Mouse (Mus musculus): ENCODE measurements around the gene Slit1. TPM values are rescaled to one million over a fixed set of nuclear protein-coding genes. Genes with fewer than 3 reads are reported as not detected.

Slit1 gene
- polyA plus RNA-seq, 1 experiment from 2014 or later = 15.3 TPM

- DNase-seq (ENCODE audit: low spot score) = no peak
- H3K27ac ChIP-seq (ENCODE audit: low read depth, low read length) = no peak overlapping the region
- H3K9me3 ChIP-seq (ENCODE audit: control insufficient read depth, low read length) = no peaks in the 10 kb centered on the region
- 0 out of 2 replicates have a peak, but pooled peaks cover 2% of the 10 kb centered on the region for H3K27me3 ChIP-seq (ENCODE audit: control insufficient read depth, insufficient read depth, low read length)
- no peaks in the 10 kb centered on the region for H3K36me3 ChIP-seq (ENCODE audit: control insufficient read depth, insufficient read depth, low read length)
- 73% methylated on average over 6 of the region's 6 CpGs for WGBS
- H3K4me2 ChIP-seq (ENCODE audit: low read depth) = no peak overlapping the region
- H3K4me1 ChIP-seq (ENCODE audit: control insufficient read depth, insufficient read depth, low read length) = peaks cover 55% of the 10 kb centered on the region
- H3K9ac ChIP-seq (ENCODE audit: low read length) = no peak overlapping the region
- ATAC-seq (ENCODE audit: insufficient read depth, low FRiP score, low TSS enrichment) = no peak
- H3K4me3 ChIP-seq (ENCODE audit: low read depth, low read length) = no peak overlapping the region
These were observed 40.8 kb downstream of the Slit1 start for GRCm38 (mm10) chr19:41702638-41703037.

GRCm38 (mm10) chr19:41698857-41699424 lies 44.5 kb downstream of the Slit1 start:
- ATAC-seq (ENCODE audit: insufficient read depth, low FRiP score, low TSS enrichment) (peak; percentile 52; the same call in 1 of the 2 replicates), DNase-seq (ENCODE audit: low spot score) (peak; percentile 77)
- Histone ChIP-seq H3K9me3 (ENCODE audit: control insufficient read depth, low read length) (no peaks in the 10 kb centered on the region), H3K4me1 (ENCODE audit: control insufficient read depth, insufficient read depth, low read length) (peaks cover 43% of the 10 kb centered on the region), H3K36me3 (ENCODE audit: control insufficient read depth, insufficient read depth, low read length) (no peaks in the 10 kb centered on the region), H3K27ac (ENCODE audit: low read depth, low read length) (0 out of 2 replicates have a peak overlapping the region, but pooled peaks have one; percentile 44), H3K4me2 (ENCODE audit: low read depth) (no peak overlapping the region), H3K9ac (ENCODE audit: low read length) (no peak overlapping the region), H3K27me3 (ENCODE audit: control insufficient read depth, insufficient read depth, low read length) (peaks cover 4% of the 10 kb centered on the region; the same call in 1 of the 2 replicates), H3K4me3 (ENCODE audit: low read depth, low read length) (no peak overlapping the region)
- WGBS = 24% methylated on average over 5 of the region's 5 CpGs

DNA sequence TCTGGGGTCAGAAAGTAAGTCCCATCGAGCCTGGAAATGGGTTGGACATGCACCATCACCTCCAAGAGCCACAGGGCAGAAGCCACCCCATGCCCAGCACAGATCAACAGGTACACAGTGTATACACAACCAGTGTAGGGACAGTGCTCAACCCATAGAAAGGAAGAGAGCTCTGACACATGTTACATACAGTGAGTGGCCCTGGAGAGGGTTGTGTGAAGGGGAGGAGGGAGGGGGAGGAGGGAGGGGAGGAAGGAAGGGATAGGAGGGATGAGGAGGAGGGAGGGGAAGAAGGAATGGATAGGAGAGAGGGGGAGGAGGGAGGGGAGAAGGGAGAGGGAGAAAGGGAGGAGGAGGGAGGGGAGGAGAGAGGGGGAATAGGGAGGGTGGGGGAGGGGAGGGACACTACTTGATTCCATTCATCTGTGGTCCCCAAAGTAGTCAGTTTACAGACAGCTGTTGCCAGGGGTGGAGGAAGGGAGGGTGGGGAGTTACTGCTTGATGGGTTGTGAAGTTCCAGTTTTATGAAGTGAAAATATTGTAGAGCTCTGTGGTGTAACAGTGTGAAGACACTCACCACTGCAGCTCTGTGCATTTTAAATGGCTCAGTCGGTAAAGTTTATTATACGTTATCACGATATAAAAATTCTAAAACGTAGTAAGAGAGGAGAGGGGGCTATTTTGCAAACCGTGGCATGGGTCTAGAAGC lies 45.5 kb downstream of the Slit1 start:
- peaks cover 51% of the 10 kb centered on the region for H3K4me1 ChIP-seq (ENCODE audit: control insufficient read depth, insufficient read depth, low read length)
- DNase-seq (ENCODE audit: low spot score) (no peak), ATAC-seq (ENCODE audit: insufficient read depth, low FRiP score, low TSS enrichment) (peak; percentile 41; the same call in 1 of the 2 replicates)
- H3K36me3 ChIP-seq (ENCODE audit: control insufficient read depth, insufficient read depth, low read length) = no peaks in the 10 kb centered on the region
- H3K9me3 ChIP-seq (ENCODE audit: control insufficient read depth, low read length) = no peaks in the 10 kb centered on the region
- no peak overlapping the region for H3K4me2 ChIP-seq (ENCODE audit: low read depth)
- no peak overlapping the region for H3K9ac ChIP-seq (ENCODE audit: low read length)
- H3K4me3 ChIP-seq (ENCODE audit: low read depth, low read length) = no peak overlapping the region
- H3K27ac ChIP-seq (ENCODE audit: low read depth, low read length) = peak overlapping the region; percentile 46; the same call in 1 of the 2 replicates
- H3K27me3 ChIP-seq (ENCODE audit: control insufficient read depth, insufficient read depth, low read length) = peaks cover 4% of the 10 kb centered on the region; the same call in 1 of the 2 replicates
- 64% methylated on average over 6 of the region's 6 CpGs for WGBS

GRCm38 (mm10) chr19:41697111-41697806 lies 46.2 kb downstream of the Slit1 start:
- no peak overlapping the region for H3K4me2 ChIP-seq (ENCODE audit: low read depth)

GRCm38 (mm10) chr19:41696443-41696842 lies 47.0 kb downstream of the Slit1 start:
- no peak for ATAC-seq (ENCODE audit: insufficient read depth, low FRiP score, low TSS enrichment)
- DNase-seq (ENCODE audit: low spot score) = no peak
- no peak overlapping the region for H3K4me3 ChIP-seq (ENCODE audit: low read depth, low read length)
- no peak overlapping the region for H3K9ac ChIP-seq (ENCODE audit: low read length)
- H3K4me1 ChIP-seq (ENCODE audit: control insufficient read depth, insufficient read depth, low read length) = peaks cover 51% of the 10 kb centered on the region
- H3K36me3 ChIP-seq (ENCODE audit: control insufficient read depth, insufficient read depth, low read length) = no peaks in the 10 kb centered on the region
- H3K27ac ChIP-seq (ENCODE audit: low read depth, low read length) = no peak overlapping the region
- no peak overlapping the region for H3K4me2 ChIP-seq (ENCODE audit: low read depth)
- WGBS = 90% methylated on average over 9 of the region's 9 CpGs
- peaks cover 4% of the 10 kb centered on the region; the same call in 1 of the 2 replicates for H3K27me3 ChIP-seq (ENCODE audit: control insufficient read depth, insufficient read depth, low read length)
- H3K9me3 ChIP-seq (ENCODE audit: control insufficient read depth, low read length) = no peaks in the 10 kb centered on the region

More at GRCm38 (mm10) chr19:41697111-41697806, 46.2 kb downstream of the Slit1 start:
- WGBS = 27% methylated on average over 9 of the region's 9 CpGs
- Histone ChIP-seq H3K27me3 (ENCODE audit: control insufficient read depth, insufficient read depth, low read length) (peaks cover 4% of the 10 kb centered on the region; the same call in 1 of the 2 replicates), H3K9ac (ENCODE audit: low read length) (no peak overlapping the region), H3K4me3 (ENCODE audit: low read depth, low read length) (no peak overlapping the region), H3K4me1 (ENCODE audit: control insufficient read depth, insufficient read depth, low read length) (peaks cover 51% of the 10 kb centered on the region), H3K27ac (ENCODE audit: low read depth, low read length) (peak overlapping the region; percentile 46; the same call in 1 of the 2 replicates), H3K9me3 (ENCODE audit: control insufficient read depth, low read length) (no peaks in the 10 kb centered on the region), H3K36me3 (ENCODE audit: control insufficient read depth, insufficient read depth, low read length) (no peaks in the 10 kb centered on the region)
- DNase-seq (ENCODE audit: low spot score) = peak; percentile 71
- ATAC-seq (ENCODE audit: insufficient read depth, low FRiP score, low TSS enrichment) = peak; percentile 67; the same call in 1 of the 2 replicates

DNA sequence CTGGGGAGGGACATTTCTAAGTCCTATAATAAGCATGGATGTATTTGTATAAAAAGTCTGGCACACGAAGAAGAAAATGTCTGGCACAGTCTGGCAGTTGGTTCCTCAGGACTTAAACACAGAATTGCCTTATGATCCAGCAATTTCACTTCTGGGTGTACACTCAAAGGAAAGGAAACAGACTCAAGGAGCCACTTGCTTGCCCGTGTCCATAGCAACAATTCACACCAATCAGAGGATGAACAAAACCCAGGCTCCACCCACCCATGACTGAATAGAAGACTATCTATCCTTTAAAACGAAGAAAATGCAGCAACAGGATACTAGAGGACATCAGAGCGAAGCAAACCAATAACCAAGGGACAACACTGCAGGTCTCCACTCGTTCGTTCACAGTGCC lies 48.4 kb downstream of the Slit1 start:
- Histone ChIP-seq H3K27ac (ENCODE audit: low read depth, low read length) (no peak overlapping the region), H3K4me3 (ENCODE audit: low read depth, low read length) (no peak overlapping the region), H3K36me3 (ENCODE audit: control insufficient read depth, insufficient read depth, low read length) (no peaks in the 10 kb centered on the region), H3K4me1 (ENCODE audit: control insufficient read depth, insufficient read depth, low read length) (peaks cover 48% of the 10 kb centered on the region), H3K27me3 (ENCODE audit: control insufficient read depth, insufficient read depth, low read length) (peaks cover 2% of the 10 kb centered on the region; the same call in 1 of the 2 replicates), H3K4me2 (ENCODE audit: low read depth) (no peak overlapping the region), H3K9ac (ENCODE audit: low read length) (no peak overlapping the region), H3K9me3 (ENCODE audit: control insufficient read depth, low read length) (no peaks in the 10 kb centered on the region)
- DNase-seq (ENCODE audit: low spot score) = no peak
- 68% methylated on average over 6 of the region's 6 CpGs for WGBS
- ATAC-seq (ENCODE audit: insufficient read depth, low FRiP score, low TSS enrichment) = no peak

DNA sequence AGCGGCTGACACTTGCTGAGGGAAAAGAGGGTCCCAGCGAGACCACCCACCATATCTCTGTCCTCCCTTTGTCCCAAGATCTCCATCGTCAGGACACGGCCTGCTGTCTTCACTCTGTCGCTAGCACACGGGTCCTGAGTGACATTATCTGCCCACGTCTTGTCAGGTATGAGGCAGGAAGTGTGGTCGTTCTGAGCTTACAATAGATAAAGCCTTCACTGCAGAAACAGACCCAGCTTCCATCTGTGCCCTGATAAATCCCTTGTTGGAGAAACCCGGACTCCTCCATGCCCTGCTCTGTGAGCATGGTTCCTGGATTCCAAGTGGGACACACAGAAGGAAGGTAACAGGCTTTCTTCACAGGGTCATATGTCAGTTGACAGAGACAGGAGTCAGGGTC lies 48.9 kb downstream of the Slit1 start:
- Histone ChIP-seq H3K27me3 (ENCODE audit: control insufficient read depth, insufficient read depth, low read length) (peaks cover 2% of the 10 kb centered on the region; the same call in 1 of the 2 replicates), H3K4me1 (ENCODE audit: control insufficient read depth, insufficient read depth, low read length) (peaks cover 46% of the 10 kb centered on the region), H3K9me3 (ENCODE audit: control insufficient read depth, low read length) (no peaks in the 10 kb centered on the region), H3K36me3 (ENCODE audit: control insufficient read depth, insufficient read depth, low read length) (no peaks in the 10 kb centered on the region), H3K4me3 (ENCODE audit: low read depth, low read length) (no peak overlapping the region), H3K4me2 (ENCODE audit: low read depth) (no peak overlapping the region), H3K27ac (ENCODE audit: low read depth, low read length) (no peak overlapping the region), H3K9ac (ENCODE audit: low read length) (no peak overlapping the region)
- ATAC-seq (ENCODE audit: insufficient read depth, low FRiP score, low TSS enrichment) (no peak), DNase-seq (ENCODE audit: low spot score) (no peak)
- WGBS = 71% methylated on average over 9 of the region's 9 CpGs

- no peak overlapping the region for H3K9ac ChIP-seq (ENCODE audit: low read length)
- no peak overlapping the region for H3K4me2 ChIP-seq (ENCODE audit: low read depth)
- no peaks in the 10 kb centered on the region for H3K9me3 ChIP-seq (ENCODE audit: control insufficient read depth, low read length)
- peaks cover 43% of the 10 kb centered on the region for H3K4me1 ChIP-seq (ENCODE audit: control insufficient read depth, insufficient read depth, low read length)
- no peak; the same call in 1 of the 2 replicates for ATAC-seq (ENCODE audit: insufficient read depth, low FRiP score, low TSS enrichment)
- H3K4me3 ChIP-seq (ENCODE audit: low read depth, low read length) = no peak overlapping the region
- DNase-seq (ENCODE audit: low spot score) = peak; percentile 78
- 33% methylated on average over 5 of the region's 5 CpGs for WGBS
- H3K27ac ChIP-seq (ENCODE audit: low read depth, low read length) = peak overlapping the region; percentile 31; the same call in 1 of the 2 replicates
- H3K36me3 ChIP-seq (ENCODE audit: control insufficient read depth, insufficient read depth, low read length) = no peaks in the 10 kb centered on the region
- peaks cover 2% of the 10 kb centered on the region; the same call in 1 of the 2 replicates for H3K27me3 ChIP-seq (ENCODE audit: control insufficient read depth, insufficient read depth, low read length)
These were observed 49.7 kb downstream of the Slit1 start for GRCm38 (mm10) chr19:41693727-41694126.
